Mouse (Mus musculus): ENCODE measurements at regions not wholly inside any gene's neighbourhood (a gene's known extent, or its start where the extent isn't known, plus 50 kb on each side); places are given as distances from the start of the nearest gene placed in this dataset.

DNA sequence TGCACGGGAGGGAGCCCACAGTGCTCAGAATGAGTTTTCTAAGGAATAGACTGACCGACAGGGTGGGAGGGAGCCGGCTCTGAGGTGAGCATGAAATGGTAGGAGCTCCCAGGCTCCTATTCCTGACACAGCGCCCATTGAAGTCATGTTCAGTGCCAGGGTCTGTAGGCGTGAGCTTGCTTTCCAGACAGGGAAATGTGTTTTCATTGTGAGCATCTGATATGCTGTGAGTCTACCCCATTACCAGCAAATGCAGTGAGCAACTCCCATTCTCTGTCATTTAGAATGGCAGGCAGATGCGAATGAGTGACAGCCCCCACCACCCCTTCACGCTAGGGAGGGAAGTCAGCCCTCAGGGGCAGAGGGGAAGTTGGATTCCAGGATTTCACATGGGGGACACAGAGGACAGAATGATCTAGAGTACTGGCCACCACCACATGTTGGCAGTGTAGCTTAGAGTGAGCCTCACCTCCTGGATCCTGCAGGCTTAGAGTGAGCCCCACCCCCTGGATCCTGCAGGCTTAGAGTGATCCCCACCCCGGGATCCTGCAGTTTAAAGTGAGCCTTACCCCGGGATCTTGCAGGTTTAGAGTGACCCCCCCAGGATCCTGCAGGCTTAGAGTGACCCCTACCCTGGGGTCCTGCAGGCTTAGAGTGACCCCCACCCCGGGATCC, 283.2 kb upstream of the Eef2kmt start:
- Histone ChIP-seq H3K9me3 (ENCODE audit: control insufficient read depth, low read length) (no peaks in the 10 kb centered on the region), H3K4me3 (ENCODE audit: low read depth, low read length) (no peak overlapping the region), H3K27ac (replicated peaks; ENCODE audit: low read depth, low read length) (no peak overlapping the region), H3K36me3 (ENCODE audit: control insufficient read depth, insufficient read depth, low read length) (no peaks in the 10 kb centered on the region), H3K9ac (ENCODE audit: low read depth, low read length) (no peak overlapping the region), H3K27me3 (replicated peaks; ENCODE audit: control insufficient read depth, insufficient read depth, low read length) (no peaks in the 10 kb centered on the region), H3K4me1 (ENCODE audit: control insufficient read depth, insufficient read depth, low read length) (no peaks in the 10 kb centered on the region), H3K4me2 (ENCODE audit: low read depth, low read length) (no peak overlapping the region)
- no peak for ATAC-seq (ENCODE audit: low read depth)
- 44% methylated on average over 10 of the region's 10 CpGs for WGBS
- no peak for DNase-seq (ENCODE audit: low spot score)

DNA sequence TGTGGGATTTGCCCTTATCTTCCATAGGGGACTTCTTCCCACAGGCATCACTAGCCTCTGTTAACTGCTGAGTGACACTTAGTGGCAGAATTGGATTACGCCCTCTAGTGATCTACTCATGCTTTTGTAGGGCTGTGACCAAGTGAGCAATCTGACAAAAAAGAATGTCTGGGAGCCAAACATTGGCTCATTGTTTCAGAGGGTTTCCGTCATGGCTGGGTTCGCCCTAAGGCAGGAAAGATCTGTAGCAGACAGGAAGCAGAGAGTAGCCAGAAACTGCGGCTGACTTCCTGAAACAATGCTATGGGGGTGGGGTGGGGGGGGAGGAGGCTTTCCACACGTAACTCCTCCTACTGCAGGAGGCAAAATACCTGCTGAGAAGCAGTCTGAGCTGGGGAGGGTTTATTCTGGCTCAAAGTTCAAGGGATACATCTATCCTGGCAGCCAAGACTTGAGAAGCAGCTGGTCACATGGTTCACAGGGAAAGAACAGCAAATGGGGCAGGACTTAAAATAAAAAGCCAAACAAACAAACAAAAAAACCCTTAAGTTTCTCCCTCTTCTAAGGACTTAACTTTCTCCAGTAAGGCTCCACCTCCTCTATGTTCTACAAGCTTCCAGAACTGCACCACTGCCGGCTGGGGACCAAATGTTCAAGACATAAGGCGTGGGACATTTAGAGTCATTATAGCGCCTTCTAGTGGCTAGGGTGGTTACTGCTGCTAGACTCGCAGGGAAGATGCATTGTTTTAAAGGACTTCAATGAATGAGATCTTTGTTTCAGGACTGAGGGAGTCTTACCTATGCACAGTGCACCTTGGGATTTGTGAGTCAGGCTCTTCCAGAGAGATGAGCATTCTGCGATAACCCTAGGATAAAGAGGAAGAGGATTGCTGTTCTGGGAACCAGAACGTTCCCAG, 281.8 kb upstream of the Eef2kmt start:
- H3K36me3 ChIP-seq (ENCODE audit: control insufficient read depth, insufficient read depth, low read length) = no peaks in the 10 kb centered on the region
- WGBS = 44% methylated on average over 11 of the region's 11 CpGs
- no peak overlapping the region for H3K4me2 ChIP-seq (ENCODE audit: low read depth, low read length)
- DNase-seq (ENCODE audit: low spot score) (no peak), ATAC-seq (ENCODE audit: low read depth) (no peak)
- H3K9me3 ChIP-seq (ENCODE audit: control insufficient read depth, low read length) = no peaks in the 10 kb centered on the region
- no peak overlapping the region for H3K4me3 ChIP-seq (ENCODE audit: low read depth, low read length)
- H3K9ac ChIP-seq (ENCODE audit: low read depth, low read length) = no peak overlapping the region
- H3K27me3 ChIP-seq (replicated peaks; ENCODE audit: control insufficient read depth, insufficient read depth, low read length) = no peaks in the 10 kb centered on the region
- H3K4me1 ChIP-seq (ENCODE audit: control insufficient read depth, insufficient read depth, low read length) = no peaks in the 10 kb centered on the region
- no peak overlapping the region for H3K27ac ChIP-seq (replicated peaks; ENCODE audit: low read depth, low read length)

DNA sequence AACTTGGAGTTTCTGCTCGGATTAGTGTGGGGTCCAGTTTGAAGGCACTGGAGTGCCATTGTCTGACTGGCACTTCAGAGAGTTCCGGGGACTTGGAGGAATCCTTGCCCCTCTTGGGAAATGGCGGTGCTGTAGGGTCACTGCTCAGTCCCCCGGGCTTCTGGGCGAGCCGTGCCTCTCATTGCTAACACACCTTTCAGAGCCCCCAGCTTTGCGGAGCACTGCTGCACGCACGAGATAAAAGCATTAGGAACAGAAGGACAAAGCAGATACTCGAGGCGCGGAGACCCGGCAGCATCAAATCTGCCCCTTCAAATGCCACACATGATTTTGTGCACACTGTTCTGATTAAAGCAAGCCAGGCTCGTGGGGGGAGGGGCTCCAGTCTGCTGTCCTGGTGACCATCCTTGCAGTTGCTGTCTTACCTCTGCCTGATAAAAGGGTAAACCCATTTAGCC, 280.8 kb upstream of the Eef2kmt start:
- no peaks in the 10 kb centered on the region for H3K4me1 ChIP-seq (ENCODE audit: control insufficient read depth, insufficient read depth, low read length)
- H3K9me3 ChIP-seq (ENCODE audit: control insufficient read depth, low read length) = no peaks in the 10 kb centered on the region
- H3K9ac ChIP-seq (ENCODE audit: low read depth, low read length) = no peak overlapping the region
- WGBS = 11% methylated on average over 14 of the region's 14 CpGs
- ATAC-seq (ENCODE audit: low read depth) (no peak), DNase-seq (ENCODE audit: low spot score) (no peak)
- no peaks in the 10 kb centered on the region for H3K27me3 ChIP-seq (replicated peaks; ENCODE audit: control insufficient read depth, insufficient read depth, low read length)
- no peak overlapping the region for H3K4me3 ChIP-seq (ENCODE audit: low read depth, low read length)
- H3K36me3 ChIP-seq (ENCODE audit: control insufficient read depth, insufficient read depth, low read length) = no peaks in the 10 kb centered on the region
- H3K4me2 ChIP-seq (ENCODE audit: low read depth, low read length) = 0 out of 2 replicates have a peak overlapping the region, but pooled peaks have one; percentile 4
- H3K27ac ChIP-seq (replicated peaks; ENCODE audit: low read depth, low read length) = no peak overlapping the region

DNA sequence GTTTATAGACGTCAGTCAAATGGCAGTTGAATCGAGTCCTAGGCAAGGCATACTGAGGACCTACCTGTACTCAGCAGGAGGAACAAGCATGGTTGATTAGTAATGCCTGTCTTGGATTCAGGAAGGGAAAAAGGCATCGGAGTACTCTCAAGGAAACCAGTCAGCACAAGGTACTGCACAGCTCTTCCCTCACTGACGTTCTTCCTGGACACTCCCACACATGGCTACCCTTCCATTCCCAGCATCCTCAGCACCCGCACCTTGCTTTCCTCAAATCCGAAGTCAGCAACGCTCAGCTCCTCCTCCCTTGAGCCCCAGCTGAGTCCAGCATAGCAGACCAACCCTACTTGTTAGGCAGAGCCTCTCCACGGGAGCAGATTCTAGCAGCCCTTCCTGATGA, 279.6 kb upstream of the Eef2kmt start:
- ATAC-seq (ENCODE audit: low read depth) = no peak
- no peaks in the 10 kb centered on the region for H3K36me3 ChIP-seq (ENCODE audit: control insufficient read depth, insufficient read depth, low read length)
- H3K4me3 ChIP-seq (ENCODE audit: low read depth, low read length) = no peak overlapping the region
- H3K27me3 ChIP-seq (replicated peaks; ENCODE audit: control insufficient read depth, insufficient read depth, low read length) = no peaks in the 10 kb centered on the region
- WGBS = 46% methylated on average over 8 of the region's 8 CpGs
- no peak for DNase-seq (ENCODE audit: low spot score)
- H3K4me2 ChIP-seq (ENCODE audit: low read depth, low read length) = no peak overlapping the region
- H3K9ac ChIP-seq (ENCODE audit: low read depth, low read length) = no peak overlapping the region
- no peaks in the 10 kb centered on the region for H3K4me1 ChIP-seq (ENCODE audit: control insufficient read depth, insufficient read depth, low read length)
- no peaks in the 10 kb centered on the region for H3K9me3 ChIP-seq (ENCODE audit: control insufficient read depth, low read length)
- H3K27ac ChIP-seq (replicated peaks; ENCODE audit: low read depth, low read length) = no peak overlapping the region

DNA sequence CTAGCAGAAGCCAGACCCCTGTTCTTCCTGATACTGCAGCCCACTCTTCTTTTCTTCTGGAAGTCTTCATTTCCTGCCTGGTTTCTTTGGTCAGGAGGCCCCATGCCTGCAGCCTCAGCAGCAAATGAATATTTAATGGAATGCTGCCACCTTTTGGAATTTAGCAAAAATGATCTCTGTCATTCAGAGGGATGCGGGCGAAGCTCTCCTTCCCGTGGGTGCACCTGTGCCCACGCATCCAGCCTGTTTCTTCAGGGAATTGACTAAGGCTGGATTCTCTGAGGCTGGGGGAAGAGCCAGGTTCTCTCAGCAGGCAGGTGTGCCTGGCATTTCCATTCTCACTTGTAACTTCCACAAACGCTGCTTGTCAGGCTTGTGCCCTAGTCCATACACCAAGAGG, 279.1 kb upstream of the Eef2kmt start:
- Histone ChIP-seq H3K9ac (ENCODE audit: low read depth, low read length) (no peak overlapping the region), H3K4me1 (ENCODE audit: control insufficient read depth, insufficient read depth, low read length) (no peaks in the 10 kb centered on the region), H3K4me2 (ENCODE audit: low read depth, low read length) (no peak overlapping the region), H3K36me3 (ENCODE audit: control insufficient read depth, insufficient read depth, low read length) (no peaks in the 10 kb centered on the region), H3K27ac (replicated peaks; ENCODE audit: low read depth, low read length) (no peak overlapping the region), H3K9me3 (ENCODE audit: control insufficient read depth, low read length) (no peaks in the 10 kb centered on the region), H3K4me3 (ENCODE audit: low read depth, low read length) (no peak overlapping the region), H3K27me3 (replicated peaks; ENCODE audit: control insufficient read depth, insufficient read depth, low read length) (no peaks in the 10 kb centered on the region)
- 45% methylated on average over 5 of the region's 5 CpGs for WGBS
- peak; percentile 43 for DNase-seq (ENCODE audit: low spot score)
- ATAC-seq (ENCODE audit: low read depth) = no peak

DNA sequence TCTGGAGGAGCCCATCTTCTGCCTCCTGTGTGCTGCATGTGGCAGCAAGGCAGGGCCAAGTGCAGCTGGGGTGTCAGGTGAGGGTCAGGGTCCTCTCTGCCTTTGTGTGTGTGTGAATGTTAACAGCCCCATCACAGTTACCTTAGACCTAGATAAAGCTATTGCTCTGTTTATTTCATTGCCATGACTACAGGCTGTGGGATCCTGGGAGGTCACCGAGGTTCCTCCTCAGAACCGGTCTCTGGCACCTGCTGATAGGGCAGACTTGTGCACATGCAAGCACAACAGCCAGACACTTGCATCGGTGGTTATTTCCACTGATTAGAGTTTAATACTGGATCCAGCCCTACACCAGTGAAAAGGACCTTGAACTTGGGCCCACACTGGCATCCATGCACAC, 278.6 kb upstream of the Eef2kmt start:
- ATAC-seq (ENCODE audit: low read depth) = no peak
- H3K27ac ChIP-seq (replicated peaks; ENCODE audit: low read depth, low read length) = no peak overlapping the region
- no peaks in the 10 kb centered on the region for H3K9me3 ChIP-seq (ENCODE audit: control insufficient read depth, low read length)
- WGBS = 79% methylated on average over 3 of the region's 3 CpGs
- no peak for DNase-seq (ENCODE audit: low spot score)
- H3K27me3 ChIP-seq (replicated peaks; ENCODE audit: control insufficient read depth, insufficient read depth, low read length) = no peaks in the 10 kb centered on the region
- no peak overlapping the region for H3K4me2 ChIP-seq (ENCODE audit: low read depth, low read length)
- no peak overlapping the region for H3K9ac ChIP-seq (ENCODE audit: low read depth, low read length)
- no peaks in the 10 kb centered on the region for H3K4me1 ChIP-seq (ENCODE audit: control insufficient read depth, insufficient read depth, low read length)
- no peaks in the 10 kb centered on the region for H3K36me3 ChIP-seq (ENCODE audit: control insufficient read depth, insufficient read depth, low read length)
- H3K4me3 ChIP-seq (ENCODE audit: low read depth, low read length) = no peak overlapping the region

DNA sequence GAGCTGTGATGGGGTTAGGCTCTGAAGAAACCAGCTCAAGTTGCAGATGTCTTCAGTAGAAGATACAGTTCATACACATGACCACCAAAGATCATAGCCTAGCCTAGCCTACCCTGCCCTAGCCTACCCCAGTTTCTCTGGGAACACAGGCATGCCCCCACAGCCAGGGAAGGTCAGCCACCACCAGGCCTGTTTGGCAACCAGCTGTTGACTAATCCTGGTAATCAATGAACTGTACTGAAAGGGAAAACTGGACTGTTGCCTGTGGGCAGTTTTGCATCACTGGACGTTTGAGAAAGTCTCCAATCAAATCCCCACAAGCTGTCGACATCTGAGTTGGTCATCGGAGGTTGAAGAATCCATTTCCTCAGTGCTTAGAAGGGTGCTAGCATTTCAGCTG, 276.5 kb upstream of the Eef2kmt start:
- Histone ChIP-seq H3K4me2 (ENCODE audit: low read depth, low read length) (no peak overlapping the region), H3K27ac (replicated peaks; ENCODE audit: low read depth, low read length) (no peak overlapping the region), H3K36me3 (ENCODE audit: control insufficient read depth, insufficient read depth, low read length) (no peaks in the 10 kb centered on the region), H3K4me1 (ENCODE audit: control insufficient read depth, insufficient read depth, low read length) (no peaks in the 10 kb centered on the region), H3K4me3 (ENCODE audit: low read depth, low read length) (no peak overlapping the region), H3K9ac (ENCODE audit: low read depth, low read length) (no peak overlapping the region), H3K27me3 (replicated peaks; ENCODE audit: control insufficient read depth, insufficient read depth, low read length) (no peaks in the 10 kb centered on the region), H3K9me3 (ENCODE audit: control insufficient read depth, low read length) (no peaks in the 10 kb centered on the region)
- WGBS = 70% methylated on average over 3 of the region's 3 CpGs
- DNase-seq (ENCODE audit: low spot score) (no peak), ATAC-seq (ENCODE audit: low read depth) (no peak)

DNA sequence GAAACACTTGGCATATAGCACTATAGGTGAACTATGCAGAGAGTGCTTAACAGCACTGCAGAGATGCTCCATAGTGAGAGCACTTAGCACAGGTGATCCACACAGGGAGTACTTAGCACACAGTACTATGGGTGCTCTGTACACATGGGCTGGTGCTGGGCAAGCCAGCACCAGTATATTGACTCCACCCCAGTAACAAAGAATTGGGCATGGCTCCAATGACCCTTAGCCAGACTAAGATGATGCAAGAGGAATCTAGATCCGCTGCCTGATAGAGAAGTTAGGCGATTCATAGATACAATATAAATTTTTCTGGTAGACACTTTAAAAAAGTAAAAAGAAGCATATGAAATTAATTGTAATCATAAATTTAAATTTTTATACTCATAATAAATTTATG, 274.0 kb upstream of the Eef2kmt start:
- H3K27ac ChIP-seq (replicated peaks; ENCODE audit: low read depth, low read length) = no peak overlapping the region

More for the DNA sequence above, 274.0 kb upstream of the Eef2kmt start:
- ATAC-seq (ENCODE audit: low read depth) (no peak), DNase-seq (ENCODE audit: low spot score) (no peak)
- Histone ChIP-seq H3K4me3 (ENCODE audit: low read depth, low read length) (no peak overlapping the region), H3K9me3 (ENCODE audit: control insufficient read depth, low read length) (no peaks in the 10 kb centered on the region), H3K4me1 (ENCODE audit: control insufficient read depth, insufficient read depth, low read length) (no peaks in the 10 kb centered on the region), H3K4me2 (ENCODE audit: low read depth, low read length) (no peak overlapping the region), H3K9ac (ENCODE audit: low read depth, low read length) (no peak overlapping the region), H3K36me3 (ENCODE audit: control insufficient read depth, insufficient read depth, low read length) (no peaks in the 10 kb centered on the region), H3K27me3 (replicated peaks; ENCODE audit: control insufficient read depth, insufficient read depth, low read length) (no peaks in the 10 kb centered on the region)
- 83% methylated on average over 2 of the region's 2 CpGs for WGBS

All from embryonic facial prominence, embryonic 14.5 days (tissue).